Mouse (Mus musculus): ENCODE data around the gene Senp7. TPM values are rescaled to one million over a fixed set of nuclear protein-coding genes. Genes with fewer than 3 reads are reported as not detected.
"Not testable (repeated sequence)": the region's sequence is repeated elsewhere in the genome, so short reads cannot be mapped to it uniquely, and the experiment has no call there.

The Senp7 gene
- polyA plus RNA-seq, 1 experiment from 2014 or later = 29.6 TPM

DNA sequence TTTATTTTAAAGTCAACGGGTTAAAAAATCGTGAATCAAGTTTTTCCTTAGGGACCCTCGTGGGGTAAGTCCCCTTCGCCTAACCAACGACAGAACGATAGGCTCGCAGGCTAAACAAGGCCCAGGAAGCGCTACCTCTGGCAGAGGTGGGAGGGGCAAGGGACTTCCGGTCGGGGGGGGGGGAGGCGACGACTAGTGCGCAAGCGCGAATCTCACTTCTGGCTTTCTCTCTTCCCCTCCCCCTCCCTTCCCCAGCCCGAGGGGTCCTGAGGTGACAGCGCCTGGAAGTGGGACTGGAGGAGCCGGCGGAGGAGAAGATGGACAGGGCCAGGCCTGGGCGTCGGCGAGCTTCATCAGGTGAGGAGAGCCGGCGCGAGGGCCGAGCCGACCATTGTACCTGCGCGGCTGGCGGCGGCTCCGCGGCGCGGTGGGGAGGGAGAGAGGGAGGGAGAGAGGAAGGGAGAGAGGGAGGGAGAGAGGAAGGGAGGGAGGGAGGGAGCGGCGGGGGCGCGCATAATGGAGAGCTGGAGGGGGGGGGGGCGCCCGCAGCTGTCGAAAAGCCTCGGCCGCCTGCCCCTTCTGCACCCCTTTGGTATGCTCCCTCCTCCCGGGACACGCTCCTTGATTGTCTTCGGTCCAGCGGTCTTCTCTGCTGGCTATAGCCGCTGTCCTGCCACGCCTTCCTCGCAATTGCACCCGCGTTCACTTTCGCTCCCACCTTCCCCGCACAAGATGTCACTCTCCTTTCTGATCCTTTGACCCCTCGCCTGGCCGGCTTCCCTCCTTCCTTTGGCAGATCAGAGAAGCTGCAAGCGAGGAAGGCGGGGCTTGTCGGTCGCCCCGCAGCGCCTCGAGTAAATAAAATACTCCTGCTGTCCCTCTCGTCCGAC lies 27.3 kb downstream of the Senp7 start:
- H3K4me2 ChIP-seq = peak overlapping the region; percentile 60
- no peak for TF ChIP-seq CTCF (IDR thresholded peaks at IDR 0.05; ENCODE audit: low read depth)

DNA sequence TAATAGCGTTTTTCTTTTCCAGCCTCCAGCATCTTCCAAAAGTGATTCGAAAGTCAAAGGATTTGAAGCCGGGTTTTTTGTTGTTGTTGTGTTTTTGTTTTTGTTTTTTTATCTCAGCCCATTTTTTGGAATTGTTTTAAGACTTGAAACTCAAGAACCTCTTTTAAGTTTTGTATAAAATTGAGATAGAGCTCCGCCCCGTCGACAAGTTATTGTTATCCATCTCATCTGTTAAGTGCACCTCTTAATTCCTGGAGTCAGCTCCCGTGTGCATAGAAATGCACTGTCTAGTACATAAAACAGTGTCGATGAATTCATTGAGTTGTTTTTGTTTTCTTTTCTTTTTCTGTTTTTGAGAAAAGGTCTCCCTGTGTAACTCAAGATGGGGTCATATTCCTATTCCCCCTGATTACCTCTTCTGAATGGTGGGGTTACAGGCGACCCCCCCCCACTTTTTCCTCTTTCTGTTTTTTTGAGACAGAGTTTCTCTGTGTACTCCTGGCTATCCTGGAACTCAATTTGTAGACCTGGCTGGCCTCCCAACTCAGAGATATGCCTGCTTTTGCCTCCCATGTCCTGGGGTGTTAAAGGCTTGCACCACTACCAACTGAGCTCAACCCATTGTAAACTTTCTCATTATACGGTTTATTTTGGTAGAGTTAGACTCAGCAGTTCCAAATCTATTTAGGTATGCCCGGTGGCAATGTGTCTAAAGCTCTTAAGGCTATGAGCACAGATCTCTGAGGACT lies 28.2 kb downstream of the Senp7 start:
- ATAC-seq (ENCODE audit: insufficient read depth) = no peak
- Histone ChIP-seq H3K4me3 (ENCODE audit: low read depth, low read length) (peak overlapping the region; percentile 66), H3K4me1 (ENCODE audit: insufficient read depth) (no peaks in the 10 kb centered on the region), H3K27me3 (ENCODE audit: insufficient read depth, low read length) (no peaks in the 10 kb centered on the region), H3K36me3 (ENCODE audit: insufficient read depth) (no peaks in the 10 kb centered on the region), H3K9ac (peak overlapping the region; percentile 61), H3K27ac (ENCODE audit: low read depth) (0 out of 2 replicates have a peak overlapping the region, but pooled peaks have one; percentile 77), H3K4me2 (peak overlapping the region; percentile 60), H3K9me3 (ENCODE audit: low read depth, low read length) (no peaks in the 10 kb centered on the region)
- peak; percentile 15 for DNase-seq
- no peak for TF ChIP-seq CTCF (IDR thresholded peaks at IDR 0.05; ENCODE audit: low read depth)
- 10% methylated on average over 11 of the region's 11 CpGs for WGBS

More for the DNA sequence above, 27.3 kb downstream of the Senp7 start:
- Histone ChIP-seq H3K4me1 (ENCODE audit: insufficient read depth) (no peaks in the 10 kb centered on the region), H3K27me3 (ENCODE audit: insufficient read depth, low read length) (no peaks in the 10 kb centered on the region), H3K27ac (ENCODE audit: low read depth) (peak overlapping the region; percentile 77), H3K36me3 (ENCODE audit: insufficient read depth) (no peaks in the 10 kb centered on the region), H3K9me3 (ENCODE audit: low read depth, low read length) (no peaks in the 10 kb centered on the region), H3K9ac (peak overlapping the region; percentile 61), H3K4me3 (ENCODE audit: low read depth, low read length) (peak overlapping the region; percentile 66)
- ATAC-seq (ENCODE audit: insufficient read depth) = peak; percentile 86
- peak; percentile 91 for DNase-seq
- under 1% methylated on average over 45 of the region's 66 CpGs for WGBS

DNA sequence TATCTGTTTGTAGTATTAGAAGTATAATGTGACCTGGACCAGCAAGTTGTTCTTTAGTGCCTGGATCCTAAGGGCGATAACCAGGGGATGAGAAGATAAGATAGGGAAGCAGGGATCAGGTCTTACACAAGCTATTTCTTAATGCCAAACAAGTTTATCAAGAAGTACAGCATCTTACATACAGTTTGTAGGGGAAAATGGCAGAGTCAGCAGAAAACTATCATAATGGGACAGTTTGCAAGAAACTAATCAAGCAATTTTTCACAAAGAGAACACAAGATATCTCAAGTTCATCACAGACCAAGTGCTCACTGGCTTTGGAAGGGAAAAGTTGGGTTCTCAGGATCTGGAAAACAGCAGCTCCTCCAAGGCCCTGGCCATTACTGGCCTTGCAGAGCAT lies 31.3 kb downstream of the Senp7 start:
- H3K9me3 ChIP-seq (ENCODE audit: low read depth, low read length) = no peaks in the 10 kb centered on the region
- no peak overlapping the region for H3K4me2 ChIP-seq
- H3K36me3 ChIP-seq (ENCODE audit: insufficient read depth) = no peaks in the 10 kb centered on the region
- H3K4me3 ChIP-seq (ENCODE audit: low read depth, low read length) = no peak overlapping the region
- DNase-seq = no peak
- no peak overlapping the region for H3K27ac ChIP-seq (ENCODE audit: low read depth)
- H3K27me3 ChIP-seq (ENCODE audit: insufficient read depth, low read length) = no peaks in the 10 kb centered on the region
- no peak for TF ChIP-seq CTCF (IDR thresholded peaks at IDR 0.05; ENCODE audit: low read depth)
- ATAC-seq (ENCODE audit: insufficient read depth) = no peak
- no peak overlapping the region for H3K9ac ChIP-seq
- H3K4me1 ChIP-seq (ENCODE audit: insufficient read depth) = no peaks in the 10 kb centered on the region
- WGBS = 87% methylated on average over 1 of the region's 1 CpGs

GRCm38 (mm10) chr16:56081691-56082090 lies 33.6 kb downstream of the Senp7 start:
- no peak for TF ChIP-seq CTCF (IDR thresholded peaks at IDR 0.05; ENCODE audit: low read depth)
- no peaks in the 10 kb centered on the region for H3K4me1 ChIP-seq (ENCODE audit: insufficient read depth)
- H3K9me3 ChIP-seq (ENCODE audit: low read depth, low read length) = no peaks in the 10 kb centered on the region
- DNase-seq = no peak
- no peak overlapping the region for H3K9ac ChIP-seq
- no peak overlapping the region for H3K4me3 ChIP-seq (ENCODE audit: low read depth, low read length)
- ATAC-seq (ENCODE audit: insufficient read depth) = no peak
- no peaks in the 10 kb centered on the region for H3K27me3 ChIP-seq (ENCODE audit: insufficient read depth, low read length)
- no peak overlapping the region for H3K27ac ChIP-seq (ENCODE audit: low read depth)
- H3K36me3 ChIP-seq (ENCODE audit: insufficient read depth) = 0 out of 2 replicates have a peak, but pooled peaks cover 5% of the 10 kb centered on the region
- 80% methylated on average over 4 of the region's 4 CpGs for WGBS
- no peak overlapping the region for H3K4me2 ChIP-seq

DNA sequence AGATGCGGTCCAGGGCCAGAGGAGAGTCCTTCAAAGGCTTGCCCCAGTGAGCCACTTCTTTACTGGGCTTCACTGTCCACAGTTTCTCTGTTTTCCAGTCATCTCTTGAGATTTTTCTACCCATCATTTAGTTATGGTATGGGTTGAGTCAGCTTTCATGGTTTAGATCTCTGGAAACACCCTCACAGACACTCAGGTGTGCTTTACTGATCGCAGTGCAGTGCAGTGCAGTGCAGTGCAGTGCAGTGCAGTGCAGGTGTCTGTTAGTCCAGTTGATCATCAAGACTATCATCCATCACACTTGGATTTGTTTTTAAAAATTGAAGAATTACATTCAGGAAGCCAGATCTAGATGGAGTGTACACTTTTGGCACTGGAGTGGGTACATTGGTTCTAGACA lies 38.2 kb downstream of the Senp7 start:
- ATAC-seq (ENCODE audit: insufficient read depth) (no peak), DNase-seq (no peak)
- H3K9me3 ChIP-seq (ENCODE audit: low read depth, low read length) = no peaks in the 10 kb centered on the region
- H3K9ac ChIP-seq = no peak overlapping the region
- H3K4me3 ChIP-seq (ENCODE audit: low read depth, low read length) = no peak overlapping the region
- 0 out of 2 replicates have a peak, but pooled peaks cover 7% of the 10 kb centered on the region for H3K36me3 ChIP-seq (ENCODE audit: insufficient read depth)
- TF ChIP-seq CTCF (IDR thresholded peaks at IDR 0.05; ENCODE audit: low read depth) = no peak
- no peaks in the 10 kb centered on the region for H3K4me1 ChIP-seq (ENCODE audit: insufficient read depth)
- WGBS = 87% methylated on average over 2 of the region's 2 CpGs
- no peaks in the 10 kb centered on the region for H3K27me3 ChIP-seq (ENCODE audit: insufficient read depth, low read length)
- no peak overlapping the region for H3K4me2 ChIP-seq
- H3K27ac ChIP-seq (ENCODE audit: low read depth) = no peak overlapping the region

DNA sequence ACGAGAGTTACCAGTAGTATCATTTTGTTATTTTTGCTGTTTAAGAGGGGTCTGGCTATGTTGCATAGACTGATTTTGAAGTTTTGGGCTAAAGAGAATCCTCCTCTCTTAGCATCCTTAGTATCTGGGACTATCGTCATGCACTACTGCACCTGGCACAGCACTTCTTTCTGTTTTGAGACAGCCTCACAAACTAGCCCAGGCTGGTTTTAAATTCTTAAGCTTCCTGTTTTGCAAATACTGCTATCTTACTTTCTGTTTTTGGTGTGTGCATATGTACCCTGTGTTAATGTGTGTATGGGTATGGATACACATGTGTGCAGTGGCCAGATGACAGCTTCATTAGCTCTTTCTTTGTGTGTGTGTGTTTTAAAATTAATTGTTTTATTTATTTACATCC lies 42.2 kb downstream of the Senp7 start:
- H3K9ac ChIP-seq = no peak overlapping the region
- DNase-seq = no peak
- H3K9me3 ChIP-seq (ENCODE audit: low read depth, low read length) = no peaks in the 10 kb centered on the region
- no peak overlapping the region for H3K4me3 ChIP-seq (ENCODE audit: low read depth, low read length)
- no peak overlapping the region for H3K27ac ChIP-seq (ENCODE audit: low read depth)
- ATAC-seq (ENCODE audit: insufficient read depth) = no peak
- H3K4me1 ChIP-seq (ENCODE audit: insufficient read depth) = no peaks in the 10 kb centered on the region
- 96% methylated on average over 2 of the region's 2 CpGs for WGBS
- no peak overlapping the region for H3K4me2 ChIP-seq
- no peak for TF ChIP-seq CTCF (IDR thresholded peaks at IDR 0.05; ENCODE audit: low read depth)
- 0 out of 2 replicates have a peak, but pooled peaks cover 7% of the 10 kb centered on the region for H3K36me3 ChIP-seq (ENCODE audit: insufficient read depth)
- H3K27me3 ChIP-seq (ENCODE audit: insufficient read depth, low read length) = no peaks in the 10 kb centered on the region

DNA sequence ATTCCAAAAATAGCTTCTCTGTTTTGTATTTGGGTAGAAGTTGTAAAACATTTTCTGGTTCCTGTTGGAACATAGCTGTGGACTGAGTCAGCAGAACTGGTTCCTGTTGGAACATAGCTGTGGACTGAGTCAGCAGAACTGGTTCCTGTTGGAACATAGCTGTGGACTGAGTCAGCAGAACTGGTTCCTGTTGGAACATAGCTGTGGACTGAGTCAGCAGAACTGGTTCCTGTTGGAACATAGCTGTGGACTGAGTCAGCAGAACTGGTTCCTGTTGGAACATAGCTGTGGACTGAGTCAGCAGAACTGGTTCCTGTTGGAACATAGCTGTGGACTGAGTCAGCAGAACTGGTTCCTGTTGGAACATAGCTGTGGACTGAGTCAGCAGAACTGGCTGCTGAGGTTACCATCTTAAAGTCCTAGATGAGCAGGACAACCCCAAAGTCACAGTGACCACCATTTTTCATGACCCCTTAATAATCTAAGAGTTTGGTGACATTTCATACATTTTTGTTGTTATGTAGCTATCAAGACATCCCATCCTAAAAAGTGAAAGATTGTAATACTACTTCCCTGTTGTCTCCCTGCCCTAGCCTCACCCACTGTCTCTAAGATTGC lies 48.4 kb downstream of the Senp7 start:
- H3K4me3 ChIP-seq (ENCODE audit: low read depth, low read length); H3K27ac ChIP-seq (ENCODE audit: low read depth); H3K27me3 ChIP-seq (ENCODE audit: insufficient read depth, low read length); DNase-seq; H3K4me1 ChIP-seq (ENCODE audit: insufficient read depth); H3K4me2 ChIP-seq; H3K9ac ChIP-seq; ATAC-seq (ENCODE audit: insufficient read depth); H3K9me3 ChIP-seq (ENCODE audit: low read depth, low read length): not testable (repeated sequence)
- H3K36me3 ChIP-seq (ENCODE audit: insufficient read depth) = peaks cover 24% of the 10 kb centered on the region

Measured in lung, embryonic 14.5 days (tissue).